Mouse (Mus musculus): ENCODE results near the gene Tex21. TPM values are rescaled to one million over a fixed set of nuclear protein-coding genes. Genes with fewer than 3 reads are reported as not detected.
"Not testable (repeated sequence)": the region's sequence is repeated elsewhere in the genome, so short reads cannot be mapped to it uniquely, and the experiment has no call there.

Gene Tex21
- total RNA-seq, 2 experiments from 2014 or later: not detected

DNA sequence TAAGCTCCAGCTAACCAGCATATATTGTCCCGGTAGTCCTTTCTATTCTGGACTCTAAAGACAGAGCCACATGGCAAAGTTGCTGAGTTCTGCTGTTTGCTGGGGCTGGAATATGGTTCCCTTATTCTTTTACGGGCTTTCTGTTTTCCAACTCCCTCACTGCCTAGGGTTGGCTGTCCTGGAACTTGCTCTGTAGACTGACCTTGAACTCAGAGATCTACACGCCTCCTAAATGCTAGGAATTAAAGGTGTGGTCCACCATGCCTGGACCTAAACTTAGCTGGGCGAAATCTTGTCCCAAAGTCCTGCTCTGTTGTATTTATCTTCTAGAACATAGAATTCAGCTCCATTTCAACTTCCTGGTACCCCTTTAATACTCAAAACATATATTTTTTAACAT, 15.0 kb upstream of the Tex21 start:
- ATAC-seq (ENCODE audit: poor library complexity, severe bottlenecking): no peak

DNA sequence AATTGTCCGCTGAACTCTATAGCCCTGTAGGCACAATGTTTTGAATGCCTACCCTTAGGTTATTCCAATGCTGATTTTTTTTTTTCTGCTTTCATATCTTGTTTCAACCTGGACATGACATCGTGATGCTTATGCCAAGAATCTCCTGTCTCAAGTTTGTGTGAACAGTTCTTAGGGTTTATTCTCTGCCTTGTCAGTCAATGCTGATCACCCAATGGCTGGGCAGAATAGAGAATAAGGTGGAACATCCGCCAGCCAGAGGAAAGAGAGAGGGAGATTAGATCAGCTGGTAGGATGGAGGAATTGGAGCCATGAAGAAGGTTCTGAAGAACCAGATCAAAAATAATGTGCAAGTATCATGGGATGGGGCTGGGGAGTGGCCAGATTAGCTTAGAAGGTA, 14.1 kb upstream of the Tex21 start:
- ATAC-seq (ENCODE audit: poor library complexity, severe bottlenecking): no peak

DNA sequence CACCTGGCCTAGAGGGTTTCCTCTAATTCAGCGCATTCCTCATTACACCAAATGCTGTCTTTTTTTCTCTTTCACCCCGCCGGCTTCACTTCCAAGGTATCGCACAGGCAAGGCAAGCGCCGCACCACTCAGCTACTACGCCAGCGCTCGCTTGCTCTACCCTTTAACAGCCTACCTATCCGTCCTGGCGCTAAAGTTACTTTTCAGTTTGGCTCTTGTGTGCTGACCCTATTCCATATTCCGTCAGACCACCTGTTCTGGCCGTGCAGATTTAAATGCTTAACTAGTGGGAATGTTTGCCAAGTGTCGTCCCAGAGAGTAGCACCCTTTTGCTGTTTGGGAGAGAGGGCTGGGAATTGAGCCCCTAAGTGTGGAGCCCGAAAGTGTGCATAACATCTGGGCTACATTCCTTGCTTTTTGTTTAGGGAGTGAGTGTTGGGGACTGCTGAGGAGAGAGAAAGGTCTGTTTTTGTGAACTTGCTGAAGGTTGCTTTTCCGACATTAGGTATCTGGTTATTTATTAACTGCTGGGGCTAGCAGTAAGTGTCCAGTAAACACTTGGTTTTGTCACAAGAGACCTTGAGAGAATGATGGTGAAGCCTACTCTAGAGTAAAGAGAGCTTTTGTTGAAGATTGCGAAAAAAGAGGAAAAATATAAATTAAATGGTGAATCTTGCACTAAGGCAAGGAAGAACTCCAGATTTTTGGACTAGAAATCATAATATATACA, 9.7 kb upstream of the Tex21 start:
- ATAC-seq (ENCODE audit: poor library complexity, severe bottlenecking): 0 out of 2 replicates have a peak, but pooled peaks have one; percentile 5

DNA sequence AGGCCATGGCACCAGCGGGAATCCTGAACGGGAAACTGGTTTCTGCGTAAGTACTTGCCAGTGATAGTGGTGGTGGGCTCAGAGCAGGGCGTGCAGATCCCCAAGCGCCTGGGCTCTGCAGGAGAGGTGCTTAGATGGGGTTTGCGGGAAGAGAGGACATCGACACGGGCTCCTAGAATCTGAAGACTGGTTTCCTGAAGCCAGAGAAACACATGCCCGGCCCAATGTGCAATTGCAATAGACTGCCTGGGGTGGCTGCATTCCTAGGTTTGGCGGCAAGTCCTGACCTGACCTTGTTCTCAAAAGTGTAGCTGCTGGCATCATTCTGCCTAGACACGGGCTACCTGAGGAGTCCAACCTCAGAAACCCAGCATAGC, 8.9 kb upstream of the Tex21 start:
- peak; percentile 25 for ATAC-seq (ENCODE audit: poor library complexity, severe bottlenecking)

DNA sequence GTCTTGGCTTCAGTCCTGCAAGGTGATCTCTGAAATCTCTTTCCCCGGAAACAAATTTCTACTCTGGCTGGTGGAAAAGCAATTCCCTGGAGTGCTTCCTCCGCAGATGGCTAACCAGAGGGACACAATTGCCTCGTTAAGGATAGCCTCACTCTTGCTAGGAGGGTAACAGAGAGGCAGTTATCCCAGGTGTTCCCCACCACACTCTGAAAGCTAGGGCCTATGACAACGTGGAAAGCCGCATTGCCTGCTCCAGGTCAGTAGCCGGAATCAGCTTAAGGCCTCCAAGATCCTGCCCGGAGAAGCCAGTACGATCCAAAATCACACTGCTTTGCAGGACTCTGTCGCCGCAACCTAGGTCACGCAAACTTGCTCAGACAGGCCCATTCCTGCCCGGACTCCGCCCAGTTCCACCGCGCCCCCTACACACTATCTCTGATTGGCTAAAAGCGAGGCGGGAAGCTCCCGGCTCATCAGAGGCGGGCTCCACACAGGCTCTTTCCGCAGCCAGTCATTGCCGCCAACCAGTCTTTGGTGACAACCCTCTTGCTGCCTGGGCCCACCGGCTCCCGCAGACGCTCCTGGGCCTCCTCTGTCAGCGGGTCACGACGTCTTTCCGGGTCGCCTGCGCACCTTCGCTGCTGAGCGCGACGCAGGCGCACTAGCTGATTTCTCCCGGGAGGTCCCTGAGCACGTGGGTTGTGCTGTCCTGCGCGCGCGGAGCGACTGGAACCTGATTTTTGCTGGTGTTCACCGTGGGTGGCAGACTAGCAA, 8.4 kb upstream of the Tex21 start, which contains the start of gene Mthfd1:
Gene Mthfd1 (plus strand): TSS at position 574 of the 774 bp plus-strand sequence.
- ATAC-seq (ENCODE audit: poor library complexity, severe bottlenecking): peak; percentile 95

DNA sequence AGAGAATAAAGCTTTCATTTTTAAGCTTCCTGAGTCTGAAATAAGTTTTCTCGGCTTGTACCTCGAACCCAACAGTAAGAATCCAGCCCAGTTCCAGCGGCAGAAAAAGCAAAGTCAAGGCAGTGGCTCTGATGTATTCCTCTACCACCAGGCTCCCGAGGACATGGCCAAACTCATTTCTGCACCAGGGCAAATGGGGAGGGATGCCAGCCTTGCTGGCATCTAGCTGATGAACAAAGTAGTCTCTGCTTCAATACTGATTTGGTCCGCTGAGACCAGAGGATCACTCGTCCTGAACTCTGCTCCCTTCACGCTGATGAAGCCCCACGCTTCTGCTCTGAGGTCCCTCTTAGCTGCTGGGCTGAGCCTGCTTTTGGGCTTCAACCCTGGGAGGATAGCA, 7.4 kb upstream of the Tex21 start:
- no peak for ATAC-seq (ENCODE audit: poor library complexity, severe bottlenecking)

DNA sequence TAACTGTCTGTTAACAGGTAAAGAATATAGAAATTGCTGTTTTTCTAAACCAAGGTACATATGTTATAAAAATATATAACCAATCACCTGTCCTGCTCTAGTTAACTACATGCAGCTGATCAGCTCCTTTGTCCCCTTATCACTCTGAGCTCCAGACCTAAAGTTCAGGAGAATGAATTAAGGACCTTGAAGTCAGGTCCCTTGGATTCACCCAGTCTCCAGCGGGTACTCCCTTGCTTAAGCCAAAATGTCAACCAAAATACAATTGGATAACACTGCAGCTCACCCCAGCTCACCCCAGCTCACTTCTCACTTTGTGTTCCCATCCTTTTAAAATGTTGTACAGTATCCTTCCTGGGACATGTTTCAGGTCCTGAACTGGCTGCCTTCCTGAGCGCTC, 7.0 kb upstream of the Tex21 start:
- ATAC-seq (ENCODE audit: poor library complexity, severe bottlenecking): no peak

DNA sequence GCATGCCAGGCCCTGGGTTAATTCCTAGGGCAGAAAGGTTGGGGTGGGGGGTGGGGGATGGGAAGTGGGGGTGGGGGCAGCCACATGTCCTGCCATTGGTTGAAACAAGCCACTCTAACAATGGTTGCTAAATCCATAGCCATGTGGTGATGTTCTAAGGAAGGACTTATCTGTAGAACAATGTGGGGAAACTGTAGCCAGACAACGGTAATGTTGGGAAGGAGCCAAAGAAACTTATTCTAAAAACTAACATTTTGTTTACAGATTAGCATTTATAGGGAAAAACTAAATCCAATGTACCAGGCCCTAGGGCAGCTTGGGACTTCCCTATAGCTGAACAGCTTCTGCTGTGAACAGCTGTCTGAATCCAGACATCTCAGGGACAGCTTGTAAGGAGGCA, 6.5 kb upstream of the Tex21 start:
- no peak for ATAC-seq (ENCODE audit: poor library complexity, severe bottlenecking)

DNA sequence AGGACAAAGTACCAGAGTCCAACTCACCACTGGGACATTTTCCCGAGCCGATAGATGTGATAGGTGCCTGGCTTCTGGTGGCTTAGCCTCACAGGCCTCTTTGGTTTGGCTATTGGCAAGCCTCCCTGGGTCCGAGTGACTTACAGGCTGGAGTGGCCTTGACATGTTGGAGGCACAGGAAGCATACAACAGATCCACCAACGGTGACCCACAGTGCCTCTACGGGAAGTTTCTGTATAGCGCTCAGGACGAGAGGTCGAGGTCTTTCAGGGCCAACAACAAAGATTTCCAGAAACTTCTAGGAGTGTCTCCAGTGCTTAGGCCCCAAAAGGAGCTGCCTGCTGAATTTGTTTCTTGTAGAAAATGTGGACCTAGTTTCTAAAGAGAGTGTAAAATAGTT, 1.6 kb downstream of the Tex21 start:
- no peak for ATAC-seq (ENCODE audit: poor library complexity, severe bottlenecking)

DNA sequence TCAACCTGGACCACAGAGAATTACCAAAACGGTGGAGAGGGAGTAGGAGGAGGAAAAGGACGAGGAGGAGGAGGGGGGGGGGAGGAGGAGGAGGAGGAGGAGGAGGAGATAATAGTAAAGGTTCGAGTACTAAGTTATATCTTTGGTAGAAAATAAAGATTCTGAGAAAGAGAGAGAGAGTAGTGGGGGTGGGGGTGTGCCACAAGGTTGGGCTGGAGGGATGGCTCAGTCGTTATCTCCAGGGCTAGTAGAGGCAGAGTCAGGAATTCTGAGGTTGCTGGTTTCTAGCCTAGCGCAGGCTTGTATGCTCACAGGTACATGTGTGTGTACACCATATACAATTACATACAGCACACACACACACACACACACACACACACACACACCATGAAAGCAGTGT, 4.7 kb downstream of the Tex21 start:
- no peak for ATAC-seq (ENCODE audit: poor library complexity, severe bottlenecking)

DNA sequence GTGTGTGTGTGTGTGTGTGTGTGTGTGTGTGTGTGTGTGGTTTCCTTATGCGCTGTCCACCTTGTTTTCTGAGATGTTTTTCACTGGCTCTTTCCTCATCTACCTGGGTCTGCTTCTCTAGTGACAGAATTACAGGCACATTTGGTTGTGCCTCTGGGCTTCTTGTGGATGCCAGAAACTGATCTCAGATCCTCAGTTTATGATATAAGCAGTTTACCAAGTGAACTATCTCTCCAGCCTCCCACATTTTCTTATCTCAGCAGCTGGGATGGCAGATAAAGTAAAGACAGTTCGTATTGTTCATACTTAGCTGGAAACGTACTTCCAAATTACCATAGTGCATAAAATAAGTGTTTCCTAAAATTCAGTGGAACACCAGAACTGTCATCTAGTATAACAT, 5.5 kb downstream of the Tex21 start:
- ATAC-seq (ENCODE audit: poor library complexity, severe bottlenecking): no peak

DNA sequence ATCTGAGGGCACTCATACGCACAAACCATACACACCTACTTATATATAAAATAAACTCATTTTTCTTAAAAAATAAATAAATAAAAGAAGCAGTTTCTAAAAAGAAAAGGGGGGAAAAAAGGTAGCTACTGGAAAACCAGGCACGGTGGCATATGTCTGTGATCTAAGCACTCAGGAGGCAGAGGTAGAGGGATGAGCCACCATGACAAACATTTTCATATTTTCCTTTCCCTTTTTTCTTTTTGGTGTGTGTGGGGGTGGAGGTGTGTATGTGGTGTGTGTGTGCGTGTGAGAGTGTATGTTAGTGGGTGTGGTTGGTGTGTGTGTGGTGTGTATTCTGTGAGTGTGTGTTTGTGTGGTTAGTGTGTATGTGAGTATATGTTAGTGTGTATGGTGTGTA, 5.9 kb downstream of the Tex21 start:
- no peak for ATAC-seq (ENCODE audit: poor library complexity, severe bottlenecking)

DNA sequence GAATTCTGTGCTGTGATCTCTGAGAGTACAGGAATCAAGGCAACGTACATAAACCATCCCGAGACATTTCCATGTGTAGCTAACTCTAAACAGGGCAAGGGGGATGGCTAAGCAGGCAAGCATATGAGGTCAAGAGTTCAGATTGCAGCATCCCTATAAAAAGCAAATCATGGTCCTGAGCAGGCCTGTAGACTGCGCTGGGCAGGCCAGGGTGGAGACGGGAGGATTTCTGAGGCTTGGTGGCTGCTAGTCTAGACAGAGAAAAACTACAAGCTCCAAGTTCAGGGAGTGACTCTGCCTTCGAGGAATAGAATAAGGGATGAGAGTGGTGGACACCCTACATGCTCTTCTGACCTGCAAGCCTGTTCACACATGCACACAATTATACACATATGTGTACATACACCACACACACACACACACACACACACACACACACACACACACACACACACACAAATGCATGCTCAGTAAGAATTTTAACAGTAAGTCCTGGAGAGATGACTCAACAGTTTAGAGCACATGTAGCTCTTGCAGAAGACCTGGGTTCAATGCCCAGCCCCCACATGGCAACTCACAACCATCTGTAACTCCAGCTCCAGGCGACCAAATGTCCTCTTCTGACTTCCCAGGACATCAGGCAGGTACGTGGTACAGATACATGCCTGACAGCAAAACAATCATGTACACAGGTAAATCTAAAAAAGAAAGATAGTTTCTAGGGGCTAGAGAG, 6.5 kb downstream of the Tex21 start:
- no peak for ATAC-seq (ENCODE audit: poor library complexity, severe bottlenecking)

DNA sequence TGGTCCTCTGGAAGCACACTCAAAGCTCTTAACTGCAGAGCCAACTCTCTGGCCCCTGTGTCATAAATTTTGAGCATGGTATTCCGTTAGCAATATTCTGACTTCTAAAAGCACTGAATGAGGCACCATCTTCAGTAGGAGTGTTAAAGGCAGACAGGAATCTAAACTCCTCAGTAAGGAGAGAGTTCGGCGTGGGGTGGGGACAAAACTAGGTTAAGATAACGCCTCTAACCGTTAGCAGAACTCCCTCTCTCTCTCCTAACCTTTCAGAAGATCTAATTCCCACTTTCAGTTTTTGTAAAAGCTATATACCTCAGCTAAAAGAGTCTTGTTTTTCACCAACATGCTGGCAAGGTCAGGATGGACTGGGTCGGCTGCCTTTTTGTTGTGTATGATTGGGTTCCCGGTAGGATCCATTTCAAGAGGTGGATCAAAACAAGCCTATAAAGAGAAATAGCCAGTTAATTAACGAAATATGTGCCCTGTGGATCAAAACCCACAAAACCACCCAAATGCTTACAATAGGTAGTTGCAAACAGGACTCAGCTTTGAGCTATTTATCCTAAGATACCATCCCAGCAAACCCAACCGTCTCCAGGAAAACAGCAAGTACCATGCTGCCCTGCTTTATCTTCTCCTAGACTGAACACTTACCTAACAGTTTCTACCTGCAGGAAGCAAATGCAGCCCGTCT, 7.3 kb downstream of the Tex21 start:
- ATAC-seq (ENCODE audit: poor library complexity, severe bottlenecking): no peak

DNA sequence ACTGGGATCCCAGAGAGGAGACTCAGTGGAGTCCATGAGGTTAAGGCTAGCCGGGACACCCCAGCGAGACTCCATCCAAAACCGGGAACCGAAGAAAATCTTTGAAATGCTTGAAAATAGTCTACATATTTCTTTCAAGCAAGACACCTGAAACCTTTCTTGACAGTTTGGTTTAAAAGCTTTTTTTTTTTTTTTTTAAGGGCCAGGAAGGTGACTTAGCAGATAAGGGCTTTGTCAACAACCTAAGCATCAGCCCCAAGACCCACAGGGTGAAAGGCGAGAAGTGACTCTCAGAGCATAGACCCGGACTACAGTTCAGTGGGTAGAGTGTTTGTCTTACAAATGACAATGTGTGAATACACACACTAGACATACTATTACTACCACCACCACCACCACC, 11.3 kb downstream of the Tex21 start:
- ATAC-seq (ENCODE audit: poor library complexity, severe bottlenecking): no peak

DNA sequence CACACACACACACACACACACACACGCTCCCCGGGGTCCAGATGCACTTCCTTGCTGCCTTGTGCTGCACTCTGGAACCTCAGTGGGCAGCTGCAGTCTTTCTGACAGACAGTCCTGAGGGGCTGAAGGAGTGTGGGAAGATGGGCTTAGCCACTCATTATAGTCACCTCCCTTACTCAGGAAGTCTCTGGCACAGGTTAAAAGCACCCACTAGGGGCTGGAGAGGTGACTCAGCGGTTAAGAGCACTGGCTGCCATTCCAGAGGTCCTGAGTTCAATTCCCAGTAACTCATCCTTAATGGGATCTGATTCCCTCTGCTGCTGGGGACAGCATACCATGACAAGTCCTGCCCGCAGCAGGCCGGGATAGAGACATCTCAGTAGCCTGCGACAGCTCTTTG, 15.9 kb downstream of the Tex21 start:
- ATAC-seq (ENCODE audit: poor library complexity, severe bottlenecking): no peak

DNA sequence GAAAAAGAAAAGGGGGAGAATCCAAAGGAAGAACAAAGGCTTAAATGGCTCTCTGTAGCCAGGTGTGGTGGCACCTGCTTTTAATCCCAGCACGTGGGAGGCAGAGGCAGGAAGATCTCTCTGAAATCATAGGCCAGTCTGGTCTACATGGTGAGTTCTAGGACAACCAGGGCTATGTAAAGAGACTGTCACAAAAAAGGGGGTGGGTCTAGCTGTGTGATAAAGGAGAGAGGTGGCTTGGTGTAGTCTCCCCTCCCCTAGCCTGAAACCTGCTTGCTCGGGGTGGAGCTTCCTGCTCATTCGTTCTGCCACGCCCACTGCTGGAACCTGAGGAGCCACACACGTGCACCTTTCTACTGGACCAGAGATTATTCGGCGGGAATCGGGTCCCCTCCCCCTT, 24.4 kb downstream of the Tex21 start:
- ATAC-seq (ENCODE audit: poor library complexity, severe bottlenecking): not testable (repeated sequence)

DNA sequence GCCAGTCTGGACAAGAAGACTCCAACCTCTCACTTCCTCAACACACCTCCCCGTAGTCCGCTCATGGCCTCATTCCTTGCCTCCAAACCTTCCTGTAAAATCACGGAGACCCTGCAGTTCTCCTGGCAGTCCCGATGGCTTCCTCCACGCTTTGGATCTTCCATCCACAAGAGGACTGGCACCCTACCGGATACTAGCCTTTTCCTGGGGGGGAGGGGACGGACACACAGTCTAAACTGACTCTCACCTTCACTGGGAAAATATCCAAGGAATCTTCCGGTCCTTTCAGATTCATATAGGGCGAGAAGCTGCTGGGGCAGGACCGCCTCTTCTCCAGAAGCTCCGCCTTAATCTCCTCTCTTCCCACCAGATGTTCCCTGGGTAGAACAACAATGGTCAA, 29.8 kb downstream of the Tex21 start:
- no peak for ATAC-seq (ENCODE audit: poor library complexity, severe bottlenecking)

DNA sequence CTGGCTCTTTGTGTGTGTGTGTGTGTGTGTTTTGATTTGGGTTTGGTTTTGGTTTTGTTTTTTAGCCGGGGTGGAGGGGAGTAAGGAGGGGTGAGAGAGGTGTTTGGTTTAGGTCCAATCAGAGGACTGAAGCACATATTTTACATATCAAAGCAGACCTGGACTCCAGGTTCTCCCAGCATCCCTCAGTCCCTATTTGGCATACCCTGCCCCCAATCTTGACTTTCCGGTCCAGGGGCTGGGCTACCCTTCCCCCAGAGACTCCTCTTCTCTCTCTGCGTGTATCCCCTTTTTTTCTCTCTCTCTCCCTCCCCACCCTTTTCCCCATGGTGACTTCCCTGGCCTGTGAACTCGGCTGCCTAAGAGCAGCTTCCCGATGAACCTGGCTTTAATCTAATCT, 31.4 kb downstream of the Tex21 start:
- ATAC-seq (ENCODE audit: poor library complexity, severe bottlenecking): no peak

DNA sequence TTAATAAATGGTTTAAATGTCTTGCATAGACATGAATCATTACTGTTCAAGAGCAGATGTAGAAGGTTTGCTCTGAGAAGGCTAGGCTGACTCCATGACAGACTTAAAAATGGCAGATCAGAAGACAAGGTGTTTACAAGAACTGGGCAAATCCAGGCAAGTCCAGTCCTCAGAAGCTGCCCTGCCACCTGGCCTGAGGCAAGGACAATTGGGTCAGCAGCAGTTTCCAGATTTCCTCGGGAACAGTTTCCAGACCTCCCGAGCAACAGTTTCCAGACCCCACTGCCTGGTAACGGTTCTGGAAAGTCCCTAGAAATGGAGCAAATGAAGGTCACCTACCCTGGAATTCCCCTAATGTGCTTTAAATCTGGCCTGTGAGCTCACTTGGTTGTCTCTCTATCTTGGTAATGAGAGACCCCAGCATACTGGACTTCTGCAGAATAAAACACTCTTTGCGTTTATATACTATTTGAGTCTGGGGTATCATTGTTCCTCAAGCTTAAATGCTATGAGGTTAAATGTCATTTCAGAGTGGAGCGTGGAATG, 37.0 kb downstream of the Tex21 start:
- ATAC-seq (ENCODE audit: poor library complexity, severe bottlenecking): no peak

DNA sequence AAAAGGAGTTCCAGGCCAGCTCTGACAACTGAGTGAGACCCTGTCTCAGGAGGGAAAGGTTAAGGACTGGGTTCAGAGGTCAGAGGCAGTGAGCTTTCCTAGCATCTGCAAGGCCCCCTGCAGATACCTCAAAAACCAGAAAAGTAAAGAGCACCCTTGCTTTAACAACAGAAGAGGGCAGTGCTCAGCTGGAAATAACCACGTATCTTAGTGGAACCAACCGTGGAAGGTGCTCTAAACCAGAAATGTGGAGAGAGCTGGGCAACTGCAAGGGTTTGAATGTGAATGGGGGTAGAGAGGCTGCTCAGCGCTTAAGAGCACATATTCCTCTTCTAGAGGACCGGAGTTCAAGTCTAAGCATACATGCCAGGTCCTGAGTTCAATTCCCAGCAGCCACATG, 46.2 kb downstream of the Tex21 start:
- ATAC-seq (ENCODE audit: poor library complexity, severe bottlenecking): no peak
